Mouse (Mus musculus): ENCODE results near the gene Usp25. TPM values are rescaled to one million over a fixed set of nuclear protein-coding genes. Genes with fewer than 3 reads are reported as not detected.
A peak's percentile ranks its signal among the peaks of the same experiment; 100 is the strongest.

Gene Usp25
- total RNA-seq, 1 experiment = 8.6 TPM

DNA sequence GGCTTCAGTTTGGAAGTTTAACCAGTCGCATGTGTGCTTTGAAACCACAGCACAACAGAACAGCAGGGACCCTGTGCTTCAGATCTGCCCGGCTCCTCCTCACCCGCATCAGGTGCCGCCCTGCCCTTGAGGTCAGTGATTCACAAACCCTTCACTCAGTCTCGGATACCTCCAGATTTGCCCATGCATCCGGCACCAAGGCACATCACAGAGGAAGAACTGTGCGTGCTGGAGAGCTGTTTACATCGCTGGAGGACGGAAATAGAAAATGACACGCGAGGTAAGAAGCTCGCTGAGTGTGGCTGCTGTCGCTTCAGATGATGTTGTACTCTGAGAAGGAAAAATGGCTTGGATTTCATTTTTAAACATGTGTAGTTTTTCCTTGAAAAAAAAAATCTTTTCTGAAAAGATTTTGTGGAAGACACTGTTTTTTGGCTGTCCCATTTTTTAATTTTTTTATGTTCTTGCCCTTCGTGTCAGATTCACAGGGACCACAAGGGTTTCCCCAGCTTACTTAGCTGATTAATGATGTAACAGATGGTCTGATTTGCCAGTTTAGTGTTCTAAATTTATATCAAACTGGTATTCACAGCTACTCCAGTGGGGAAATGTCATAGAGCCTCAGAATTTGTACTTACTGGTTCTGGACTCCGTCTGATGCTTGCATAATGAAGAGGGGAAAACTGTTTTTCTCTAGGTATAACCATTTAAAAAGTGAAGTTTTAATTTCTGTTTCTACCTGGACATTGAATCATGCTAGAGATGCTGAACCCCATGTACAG, 63.6 kb downstream of the Usp25 start:
- TF ChIP-seq ZC3H11A (IDR thresholded peaks at IDR 0.05; ENCODE audit: borderline replicate concordance, low read depth, low read length) (no peak), CHD2 (IDR thresholded peaks at IDR 0.05; ENCODE audit: low read depth, low read length) (no peak), HCFC1 (IDR thresholded peaks at IDR 0.05; ENCODE audit: borderline replicate concordance, insufficient read depth, low read length) (no peak), ZNF384 (IDR thresholded peaks at IDR 0.05; ENCODE audit: low read depth, low read length) (no peak), MAFK (IDR thresholded peaks at IDR 0.05; ENCODE audit: insufficient read depth, low read depth, low read length) (no peak)
- DNase-seq (ENCODE audit: low read depth, low spot score) = peak; percentile 28
- H3K36me3 ChIP-seq (ENCODE audit: control insufficient read depth, insufficient read depth, low read length, poor library complexity, severe bottlenecking) = no peaks in the 10 kb centered on the region; the same call in 1 of the 2 replicates

DNA sequence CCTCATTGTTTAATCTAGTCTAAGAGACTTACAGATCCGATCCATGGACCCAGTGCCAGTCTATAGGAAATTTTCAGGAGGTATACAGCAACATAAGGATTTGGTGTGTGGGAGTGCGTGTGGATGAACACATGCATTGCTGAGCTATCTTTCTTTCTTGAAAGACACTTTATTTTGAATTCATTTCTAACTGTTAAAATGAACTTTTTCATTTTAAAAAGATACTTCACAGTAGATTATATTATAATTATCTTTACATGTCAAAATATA, 64.2 kb downstream of the Usp25 start:
- Histone ChIP-seq H3K4me3 (ENCODE audit: insufficient read depth in 1 of 2, low read depth in 1 of 2, low read length in 2 of 2, poor library complexity in 1 of 2, severe bottlenecking in 1 of 2) (no peak overlapping the region), H3K4me1 (ENCODE audit: control insufficient read depth in 2 of 2, insufficient read depth in 2 of 2, low read length in 2 of 2, poor library complexity in 1 of 2) (peaks cover 0 to 2% of the 10 kb centered on the region in 2 experiments; a peak in 1 of 4 replicates), H3K27ac (ENCODE audit: insufficient read depth, low read depth, low read length, poor library complexity, severe bottlenecking) (no peak overlapping the region), H3K9ac (ENCODE audit: insufficient read depth, low read depth, low read length, poor library complexity, severe bottlenecking) (no peak overlapping the region), H3K9me3 (ENCODE audit: control insufficient read depth, insufficient read depth, low read depth, low read length) (no peaks in the 10 kb centered on the region), H3K36me3 (ENCODE audit: control insufficient read depth, insufficient read depth, low read length, poor library complexity, severe bottlenecking) (no peaks in the 10 kb centered on the region; the same call in 1 of the 2 replicates)
- no peak for DNase-seq (ENCODE audit: low read depth, low spot score)
- in situ Hi-C loops (cut with MboI; ENCODE audit: low sequenced_read_pairs in 2 of 2, unreplicated experiment in 2 of 2) = no loop called here
- TF ChIP-seq CHD2 (IDR thresholded peaks at IDR 0.05; ENCODE audit: low read depth, low read length) = no peak
- no peak for TF ChIP-seq HCFC1 (IDR thresholded peaks at IDR 0.05; ENCODE audit: borderline replicate concordance, insufficient read depth, low read length)
- no peak for TF ChIP-seq ZNF384 (IDR thresholded peaks at IDR 0.05; ENCODE audit: low read depth, low read length)
- TF ChIP-seq ZC3H11A (IDR thresholded peaks at IDR 0.05; ENCODE audit: borderline replicate concordance, low read depth, low read length) = no peak
- no peak for TF ChIP-seq MAFK (IDR thresholded peaks at IDR 0.05; ENCODE audit: insufficient read depth, low read depth, low read length)

More for the DNA sequence above, 63.6 kb downstream of the Usp25 start:
- H3K4me1 ChIP-seq (ENCODE audit: control insufficient read depth in 2 of 2, insufficient read depth in 2 of 2, low read length in 2 of 2, poor library complexity in 1 of 2) = peaks cover 0 to 2% of the 10 kb centered on the region in 2 experiments; a peak in 1 of 4 replicates
- no peak overlapping the region for H3K27ac ChIP-seq (ENCODE audit: insufficient read depth, low read depth, low read length, poor library complexity, severe bottlenecking)
- H3K9ac ChIP-seq (ENCODE audit: insufficient read depth, low read depth, low read length, poor library complexity, severe bottlenecking) = no peak overlapping the region
- in situ Hi-C loops (cut with MboI; ENCODE audit: low sequenced_read_pairs in 2 of 2, unreplicated experiment in 2 of 2) = no loop called here
- H3K9me3 ChIP-seq (ENCODE audit: control insufficient read depth, insufficient read depth, low read depth, low read length) = no peaks in the 10 kb centered on the region
- H3K4me3 ChIP-seq (ENCODE audit: insufficient read depth in 1 of 2, low read depth in 1 of 2, low read length in 2 of 2, poor library complexity in 1 of 2, severe bottlenecking in 1 of 2) = no peak overlapping the region

DNA sequence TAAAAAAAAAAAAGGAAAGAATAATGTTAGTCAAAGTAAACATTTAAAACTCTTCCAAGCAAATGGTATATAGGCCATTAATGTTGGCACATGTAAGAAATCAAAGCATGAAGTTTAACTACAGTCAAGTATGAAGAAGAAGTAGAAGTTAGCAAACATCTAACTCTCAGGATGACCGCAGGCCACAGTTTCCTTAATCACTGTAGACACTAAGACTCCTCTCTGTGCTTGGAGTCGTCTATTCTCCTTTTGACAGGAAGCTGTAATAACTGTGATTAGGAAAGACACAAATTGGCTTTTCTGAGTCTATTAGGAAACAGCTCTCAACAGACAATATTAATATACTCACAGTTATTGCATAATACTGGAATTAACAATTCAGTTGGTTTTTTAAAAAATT, 70.6 kb downstream of the Usp25 start:
- no peak for DNase-seq (ENCODE audit: low read depth, low spot score)
- no peaks in the 10 kb centered on the region for H3K9me3 ChIP-seq (ENCODE audit: control insufficient read depth, insufficient read depth, low read depth, low read length)
- H3K36me3 ChIP-seq (ENCODE audit: control insufficient read depth, insufficient read depth, low read length, poor library complexity, severe bottlenecking) = no peaks in the 10 kb centered on the region; the same call in 1 of the 2 replicates
- H3K4me1 ChIP-seq (ENCODE audit: control insufficient read depth in 2 of 2, insufficient read depth in 2 of 2, low read length in 2 of 2, poor library complexity in 1 of 2) = no peaks in the 10 kb centered on the region
- H3K9ac ChIP-seq (ENCODE audit: insufficient read depth, low read depth, low read length, poor library complexity, severe bottlenecking) = no peak overlapping the region
- TF ChIP-seq MAFK (IDR thresholded peaks at IDR 0.05; ENCODE audit: insufficient read depth, low read depth, low read length) (no peak), HCFC1 (IDR thresholded peaks at IDR 0.05; ENCODE audit: borderline replicate concordance, insufficient read depth, low read length) (no peak), ZNF384 (IDR thresholded peaks at IDR 0.05; ENCODE audit: low read depth, low read length) (no peak), ZC3H11A (IDR thresholded peaks at IDR 0.05; ENCODE audit: borderline replicate concordance, low read depth, low read length) (no peak), CHD2 (IDR thresholded peaks at IDR 0.05; ENCODE audit: low read depth, low read length) (no peak)
- H3K27ac ChIP-seq (ENCODE audit: insufficient read depth, low read depth, low read length, poor library complexity, severe bottlenecking) = no peak overlapping the region
- in situ Hi-C loops (cut with MboI; ENCODE audit: low sequenced_read_pairs in 2 of 2, unreplicated experiment in 2 of 2) = no loop called here
- H3K4me3 ChIP-seq (ENCODE audit: insufficient read depth in 1 of 2, low read depth in 1 of 2, low read length in 2 of 2, poor library complexity in 1 of 2, severe bottlenecking in 1 of 2) = no peak overlapping the region

DNA sequence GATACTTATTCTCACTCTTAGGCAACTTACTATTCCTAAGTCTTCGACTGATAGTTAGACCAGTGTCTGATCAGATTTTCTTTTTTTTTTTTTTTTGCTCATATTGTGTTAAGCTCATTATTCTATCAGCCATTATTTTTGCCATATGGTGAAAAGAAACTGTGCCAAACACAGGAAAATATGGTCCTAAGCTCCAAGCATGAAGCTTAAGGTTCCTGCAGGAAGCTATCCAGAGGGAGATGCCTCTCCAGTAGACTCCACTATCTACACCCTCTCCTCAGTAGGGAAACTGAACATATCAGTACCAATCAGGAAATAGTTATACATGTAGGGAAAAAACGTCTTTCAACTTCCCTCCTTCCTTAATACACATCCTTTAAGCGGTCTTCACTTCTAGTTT, 76.3 kb downstream of the Usp25 start:
- Histone ChIP-seq H3K4me1 (ENCODE audit: control insufficient read depth in 2 of 2, insufficient read depth in 2 of 2, low read length in 2 of 2, poor library complexity in 1 of 2) (no peaks in the 10 kb centered on the region), H3K27ac (ENCODE audit: insufficient read depth, low read depth, low read length, poor library complexity, severe bottlenecking) (no peak overlapping the region), H3K36me3 (ENCODE audit: control insufficient read depth, insufficient read depth, low read length, poor library complexity, severe bottlenecking) (no peaks in the 10 kb centered on the region), H3K4me3 (ENCODE audit: insufficient read depth in 1 of 2, low read depth in 1 of 2, low read length in 2 of 2, poor library complexity in 1 of 2, severe bottlenecking in 1 of 2) (no peak overlapping the region), H3K9ac (ENCODE audit: insufficient read depth, low read depth, low read length, poor library complexity, severe bottlenecking) (no peak overlapping the region), H3K9me3 (ENCODE audit: control insufficient read depth, insufficient read depth, low read depth, low read length) (no peaks in the 10 kb centered on the region)
- TF ChIP-seq CHD2 (IDR thresholded peaks at IDR 0.05; ENCODE audit: low read depth, low read length) (no peak), HCFC1 (IDR thresholded peaks at IDR 0.05; ENCODE audit: borderline replicate concordance, insufficient read depth, low read length) (no peak), ZNF384 (IDR thresholded peaks at IDR 0.05; ENCODE audit: low read depth, low read length) (no peak), ZC3H11A (IDR thresholded peaks at IDR 0.05; ENCODE audit: borderline replicate concordance, low read depth, low read length) (no peak), MAFK (IDR thresholded peaks at IDR 0.05; ENCODE audit: insufficient read depth, low read depth, low read length) (no peak)
- DNase-seq (ENCODE audit: low read depth, low spot score) = no peak
- in situ Hi-C loops (cut with MboI; ENCODE audit: low sequenced_read_pairs in 2 of 2, unreplicated experiment in 2 of 2) = no loop called here
